Mouse (Mus musculus) layer of hippocampus, postnatal 25 days (tissue): ENCODE data around the gene Mpo. TPM values are rescaled to one million over a fixed set of nuclear protein-coding genes. Genes with fewer than 3 reads are reported as not detected.
A peak's percentile ranks its signal among the peaks of the same experiment; 100 is the strongest.

Experiments used
- DNase-seq, 2 experiments: peaks; one replicate each; pipeline ENCODE4 v3.0.0; 2022; ENCODE audit warnings: mixed read lengths in 2 of 2, low spot score in 1 of 2; ENCODE audit errors: extremely low spot score in 1 of 2
- total RNA-seq, 2 experiments: library from RNA; stranded (reverse); gene quantifications; 2 replicates each; pipeline ENCODE4 v1.2.3; 2021

Mpo gene
- total RNA-seq, 2 experiments from 2014 or later = 0.14 to 0.17 TPM

DNA sequence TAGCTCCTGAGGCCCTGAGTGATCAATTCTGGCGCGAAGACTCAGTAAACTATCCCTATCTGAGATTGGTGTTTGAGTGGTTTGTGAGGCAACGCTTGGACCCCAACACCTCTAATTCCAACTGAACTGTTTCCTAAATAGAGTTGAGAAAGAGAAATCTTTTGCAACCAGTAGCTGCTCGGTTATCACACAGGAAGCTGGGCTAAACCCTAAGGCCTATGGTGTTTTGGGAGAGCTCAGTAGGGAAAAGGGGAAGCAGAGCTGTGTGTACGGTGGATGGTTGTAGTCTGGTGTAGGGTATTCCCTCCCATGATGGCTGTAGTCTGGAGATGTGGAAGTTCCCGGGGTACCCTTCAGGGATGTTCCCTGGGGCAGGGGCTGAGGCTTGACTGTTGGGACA lies 3.3 kb upstream of the Mpo start:
- DNase-seq = no peak

DNA sequence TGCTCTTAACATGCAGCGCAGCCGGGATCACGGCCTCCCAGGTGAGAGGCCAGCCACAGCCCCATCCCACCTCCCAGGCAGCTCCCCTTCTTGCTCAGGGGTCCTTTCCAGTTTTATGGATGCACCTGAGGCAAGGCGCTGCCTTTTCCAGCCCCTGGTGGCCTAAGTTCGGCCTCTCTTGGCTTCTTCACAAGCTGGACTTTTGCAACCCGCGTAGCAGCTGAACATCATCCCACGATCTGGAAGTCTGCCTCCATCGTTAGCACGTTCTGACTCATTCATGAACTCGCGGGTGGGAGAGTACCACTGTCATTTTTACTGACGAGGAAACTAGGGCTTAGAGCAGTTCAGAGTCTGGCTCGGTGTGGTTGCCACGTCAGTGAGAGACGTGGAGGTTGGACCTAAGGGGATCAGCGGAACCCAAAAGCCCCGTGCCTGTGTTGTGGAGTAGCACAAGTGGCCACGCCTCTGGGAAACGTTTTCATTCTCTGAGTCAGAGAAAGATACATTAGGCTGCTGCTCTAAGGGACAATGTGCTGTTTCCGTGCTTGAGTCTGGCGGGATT lies 8.4 kb downstream of the Mpo start:
- DNase-seq = no peak

DNA sequence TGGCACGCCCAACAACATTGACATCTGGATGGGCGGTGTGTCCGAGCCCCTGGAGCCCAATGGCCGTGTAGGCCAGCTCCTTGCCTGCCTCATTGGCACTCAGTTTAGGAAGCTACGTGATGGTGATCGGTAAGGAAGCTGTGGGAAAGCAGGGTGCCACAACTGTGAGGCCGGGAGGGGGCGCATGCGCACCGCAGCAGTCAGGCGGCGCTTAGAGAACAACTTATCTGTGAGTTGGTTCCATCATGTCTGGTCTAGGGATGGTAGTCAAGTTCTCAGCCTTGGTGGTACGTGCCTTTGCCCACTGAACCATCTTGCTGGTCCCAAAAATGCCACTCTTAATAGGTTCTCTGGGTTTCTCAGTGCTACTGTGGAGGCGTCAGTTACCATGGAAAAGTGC lies 9.2 kb downstream of the Mpo start:
- DNase-seq = peak in 1 of 2 experiments; percentile 35

DNA sequence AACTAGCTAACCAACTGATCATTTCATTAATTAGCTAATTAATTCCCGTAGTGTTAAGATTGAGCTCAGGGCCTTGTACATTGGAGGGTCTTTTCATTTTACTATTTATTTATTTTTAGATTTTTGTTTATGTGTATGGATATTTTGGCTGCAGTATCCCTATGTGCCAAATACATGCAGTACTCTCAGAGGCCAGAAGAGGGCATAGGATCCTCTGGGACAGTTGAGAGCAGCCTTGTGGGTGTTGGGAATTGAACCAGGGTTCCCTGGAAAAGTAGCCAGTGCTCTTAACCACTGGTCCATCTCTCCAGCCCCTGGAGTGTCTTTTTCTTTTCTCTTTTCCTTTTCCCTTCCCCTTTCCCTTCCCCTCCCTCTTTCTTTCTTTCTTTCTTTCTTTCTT lies 12.1 kb downstream of the Mpo start:
- DNase-seq = peak in 1 of 2 experiments; percentile 25

DNA sequence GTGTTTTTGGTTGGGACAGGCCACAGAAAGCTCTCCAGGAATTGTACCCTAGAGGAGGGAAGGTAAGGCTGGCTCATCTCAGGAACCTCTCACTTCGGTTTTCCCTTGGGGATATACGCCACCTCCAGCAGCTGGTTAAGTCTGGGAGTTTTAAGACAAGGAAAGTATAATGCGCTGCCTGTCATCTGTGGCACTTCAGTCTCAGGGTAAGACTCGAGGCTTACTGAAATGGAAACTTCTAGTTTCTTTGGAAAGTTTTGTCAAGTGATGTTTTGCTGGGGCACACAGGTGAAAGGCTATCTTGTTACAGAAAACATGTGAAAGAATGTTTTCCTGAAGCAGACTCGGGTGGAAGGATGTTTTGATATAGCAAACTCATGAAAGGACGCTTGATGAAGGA lies 14.1 kb downstream of the Mpo start:
- DNase-seq = no peak

DNA sequence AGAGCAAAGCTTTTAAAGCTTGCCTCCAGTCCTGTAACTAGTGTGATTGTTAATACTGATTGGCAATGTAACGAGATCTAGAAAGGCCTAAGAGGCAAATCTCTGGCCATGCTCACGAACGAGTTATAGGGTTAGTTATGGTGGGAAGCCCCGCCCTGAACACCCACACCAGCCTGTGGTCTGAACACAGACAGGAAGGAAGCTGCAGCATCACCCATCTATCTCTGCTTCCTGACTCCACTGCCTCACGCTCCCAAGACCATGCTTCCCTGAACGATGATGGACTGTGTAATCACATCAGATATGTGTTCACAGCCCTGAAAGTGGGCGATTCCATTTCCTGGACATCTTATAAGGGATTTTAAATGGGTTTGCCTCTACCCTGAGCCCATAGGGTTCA lies 14.9 kb downstream of the Mpo start:
- DNase-seq = no peak

DNA sequence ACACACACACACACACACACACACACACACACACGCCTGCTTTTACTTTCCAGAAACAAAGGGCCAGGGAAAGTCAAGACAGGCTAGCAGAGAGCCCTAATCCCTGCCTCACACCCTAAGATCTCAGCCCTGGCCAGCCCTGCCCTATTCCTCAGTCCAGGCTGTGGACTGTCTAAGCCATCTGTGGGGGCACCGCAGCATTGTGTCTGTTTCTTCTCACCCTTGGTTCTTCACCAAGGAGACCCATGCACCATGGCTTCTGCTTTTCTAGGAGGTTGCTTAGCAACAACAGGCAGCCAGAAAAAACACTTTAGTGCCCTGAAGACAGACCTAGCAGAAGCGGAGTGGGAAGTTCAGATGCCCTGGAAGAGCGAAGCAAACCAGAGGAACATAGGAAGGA lies 18.0 kb downstream of the Mpo start:
- DNase-seq = no peak

DNA sequence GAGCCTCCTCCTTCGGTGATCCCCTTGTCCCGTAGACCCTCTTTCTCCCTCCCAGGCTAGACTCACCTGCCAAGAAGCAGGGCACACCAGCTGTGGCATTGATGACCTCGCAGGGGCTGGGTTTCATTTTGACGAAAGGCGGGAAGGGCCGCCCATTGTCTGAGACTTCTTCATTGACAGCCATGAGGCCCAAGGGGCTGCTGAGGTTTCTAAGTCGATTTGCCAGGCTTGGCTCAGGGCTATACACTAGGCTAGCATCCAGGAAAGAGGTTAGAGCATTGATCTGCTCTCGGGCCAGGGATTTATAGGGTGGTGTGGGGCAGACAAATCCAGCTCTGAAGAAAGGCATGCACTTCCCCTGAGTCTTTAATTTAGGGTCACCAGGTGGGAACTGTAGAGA lies 21.4 kb downstream of the Mpo start:
- no peak for DNase-seq

DNA sequence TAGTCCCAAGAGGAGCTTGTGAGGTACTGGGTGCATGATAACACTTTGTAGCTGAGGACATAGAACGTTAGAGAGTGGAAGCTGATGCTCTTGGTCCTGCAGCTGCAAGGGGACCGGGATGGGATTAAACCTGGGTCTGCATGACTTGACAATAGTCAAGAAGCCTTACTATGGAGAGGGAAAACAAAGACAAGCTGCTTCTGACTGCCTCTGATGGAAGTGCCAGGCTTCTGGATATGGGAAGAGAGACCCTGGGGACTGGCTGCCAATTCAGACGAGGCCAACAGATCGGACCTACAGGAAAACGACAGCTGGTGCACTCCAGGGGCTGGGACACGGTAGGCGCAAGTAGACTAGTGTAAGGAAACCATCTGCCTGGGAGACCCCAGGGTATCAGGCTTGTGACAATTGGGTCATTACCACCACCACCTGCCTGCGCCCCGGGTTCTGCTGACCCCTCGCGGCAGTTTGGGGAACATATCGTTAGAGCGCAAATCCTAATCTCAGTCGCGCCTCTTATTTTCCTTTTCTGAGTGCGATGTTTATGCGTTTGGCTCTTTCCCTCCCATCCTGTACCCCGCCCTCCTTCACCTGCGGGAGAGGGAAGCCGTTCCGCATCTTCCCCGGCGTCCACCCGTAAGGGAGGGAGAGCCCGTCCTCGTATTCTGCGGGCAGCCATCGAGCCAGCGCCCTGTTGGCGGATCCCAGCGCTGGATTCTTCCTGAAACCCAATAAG lies 23.5 kb downstream of the Mpo start:
- DNase-seq = peak; percentile 41 to 60

DNA sequence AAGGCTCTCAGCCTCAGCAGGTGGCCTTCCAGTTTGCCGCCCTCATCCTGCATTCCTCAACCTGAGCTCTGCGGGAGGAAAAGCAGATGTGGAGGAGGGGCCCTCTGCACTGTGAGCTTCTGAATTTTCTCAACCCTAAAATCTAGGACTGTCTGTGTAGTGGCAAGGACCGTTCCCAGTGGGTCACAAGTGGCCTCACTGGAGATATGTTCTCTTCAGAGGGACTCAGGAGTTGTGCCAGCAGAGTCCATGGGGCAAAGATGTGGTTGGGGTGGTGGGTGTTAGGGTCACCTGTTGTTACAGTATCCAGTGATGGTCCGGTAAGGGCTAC lies 24.0 kb downstream of the Mpo start:
- DNase-seq = no peak

DNA sequence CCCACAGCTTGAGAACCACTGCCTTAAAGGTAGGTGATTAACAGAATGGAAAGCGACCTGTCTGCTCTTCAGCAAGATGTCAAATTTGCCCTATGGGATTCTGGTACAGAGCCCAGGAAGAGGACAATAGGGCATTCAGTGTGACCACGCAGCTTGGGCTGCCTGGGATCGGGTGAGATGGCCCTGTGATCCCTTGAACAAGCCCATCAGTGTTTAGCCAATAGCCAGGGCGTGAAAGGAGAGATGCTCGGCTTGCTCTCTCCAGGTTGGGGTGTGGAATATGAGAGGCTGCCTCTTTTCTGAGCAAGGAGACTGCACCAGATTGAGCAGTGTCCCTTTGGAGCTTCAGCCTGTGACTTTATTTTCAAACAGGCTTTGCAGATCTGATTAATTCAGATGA lies 28.1 kb downstream of the Mpo start:
- no peak for DNase-seq

DNA sequence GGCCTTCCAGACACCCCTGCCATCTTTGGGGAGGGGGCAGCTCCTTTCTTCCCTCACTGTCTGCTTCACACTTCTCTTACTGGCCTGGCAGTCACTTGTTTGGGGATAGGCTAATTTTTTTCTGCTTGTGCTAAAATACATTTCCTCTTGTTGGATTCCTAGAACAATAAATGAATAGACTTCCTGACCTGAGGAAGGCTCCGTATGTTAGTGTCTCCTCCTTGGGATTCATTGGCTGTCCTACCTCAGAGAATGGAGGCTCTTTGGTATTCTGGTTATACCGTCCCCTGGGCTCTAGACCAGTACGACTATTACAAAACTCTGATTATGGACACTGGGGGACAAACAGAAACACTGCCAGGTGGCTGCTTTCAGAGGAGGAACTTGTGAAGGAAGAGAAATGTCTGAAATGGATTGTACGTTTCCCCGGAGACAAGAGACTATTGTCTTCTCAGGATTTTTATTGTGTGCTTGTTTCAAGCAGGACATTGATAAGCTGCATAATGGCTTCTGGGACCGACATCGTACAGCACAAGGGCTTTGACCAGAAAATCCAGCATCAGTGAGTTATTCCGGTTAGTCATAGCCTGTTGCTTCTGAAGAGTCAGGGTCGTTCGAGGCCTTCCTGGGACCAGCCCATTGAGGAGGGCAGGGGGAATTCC lies 35.0 kb downstream of the Mpo start, which contains the start of gene Lpo:
Gene Lpo, minus strand, starts transcription at position 51 of the 662 bp plus-strand sequence.
- no peak for DNase-seq

DNA sequence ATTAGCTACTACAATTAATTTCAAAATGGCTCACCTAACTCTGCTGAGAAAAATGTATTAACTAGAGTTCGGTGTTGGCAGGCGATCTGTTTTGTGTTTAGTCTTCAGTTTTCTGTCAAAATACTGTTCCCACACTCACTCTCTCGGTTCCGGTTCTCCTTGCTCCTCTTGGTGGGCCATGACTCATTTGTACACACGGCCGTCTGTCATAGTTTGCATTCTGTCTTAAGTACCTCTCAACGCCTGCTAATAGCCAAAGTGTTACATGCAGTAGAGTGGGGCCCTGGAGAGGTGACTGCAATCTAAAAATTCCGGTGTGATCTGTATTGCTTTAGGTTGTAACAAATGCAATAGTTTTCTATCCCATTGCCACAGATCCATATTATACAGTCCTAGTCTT lies 47.3 kb downstream of the Mpo start:
- DNase-seq = no peak

DNA sequence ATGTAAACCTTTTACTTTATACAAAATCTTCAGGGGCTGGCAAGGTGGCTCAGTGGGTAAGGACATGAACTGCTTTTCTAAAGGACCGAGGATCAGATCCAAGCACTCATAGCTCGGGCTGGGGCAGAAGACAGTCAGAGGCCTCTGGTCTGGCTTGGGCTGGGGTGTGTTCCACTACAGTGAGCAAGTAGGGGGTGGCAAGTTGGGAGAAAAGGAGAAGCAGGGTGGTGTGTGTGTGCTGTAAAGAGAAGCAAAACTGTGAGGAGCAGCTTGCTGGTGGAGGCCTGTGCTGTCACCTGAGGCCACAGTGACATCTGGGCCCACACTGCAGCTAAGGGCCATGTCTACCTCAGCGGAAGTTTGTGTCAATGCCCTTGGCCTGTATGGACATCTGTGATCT lies 48.1 kb downstream of the Mpo start:
- no peak for DNase-seq

DNA sequence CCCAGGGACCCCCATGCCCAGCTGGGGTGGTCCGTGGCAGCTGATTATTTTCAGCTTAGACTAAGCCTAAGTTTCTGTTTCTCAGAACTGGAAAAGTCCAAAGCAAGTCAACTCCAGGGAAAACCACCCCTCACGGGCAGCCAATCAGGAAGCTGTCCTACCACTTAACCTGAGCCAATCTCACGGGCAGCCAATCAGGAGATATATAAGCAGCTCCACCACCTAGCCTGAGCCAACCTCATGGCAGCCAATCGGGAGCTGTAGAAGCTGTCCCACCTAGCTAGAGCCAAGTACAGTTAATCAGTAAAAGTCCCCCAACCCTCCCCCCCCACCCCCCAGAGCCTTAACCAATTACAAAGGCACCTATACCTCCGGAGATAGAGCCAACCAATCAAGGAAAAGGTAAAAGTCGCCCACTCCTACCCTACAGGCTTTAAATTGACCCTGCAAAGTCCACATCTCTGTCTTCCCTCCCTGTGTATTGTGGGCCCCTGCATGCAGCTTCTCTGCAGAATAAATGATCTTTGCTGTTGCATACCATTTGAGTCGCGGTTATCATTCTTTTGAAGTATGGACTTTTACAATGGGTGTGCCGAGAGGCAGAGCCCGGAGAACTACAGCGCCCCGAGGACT lies 53.7 kb downstream of the Mpo start:
- DNase-seq = no peak

DNA sequence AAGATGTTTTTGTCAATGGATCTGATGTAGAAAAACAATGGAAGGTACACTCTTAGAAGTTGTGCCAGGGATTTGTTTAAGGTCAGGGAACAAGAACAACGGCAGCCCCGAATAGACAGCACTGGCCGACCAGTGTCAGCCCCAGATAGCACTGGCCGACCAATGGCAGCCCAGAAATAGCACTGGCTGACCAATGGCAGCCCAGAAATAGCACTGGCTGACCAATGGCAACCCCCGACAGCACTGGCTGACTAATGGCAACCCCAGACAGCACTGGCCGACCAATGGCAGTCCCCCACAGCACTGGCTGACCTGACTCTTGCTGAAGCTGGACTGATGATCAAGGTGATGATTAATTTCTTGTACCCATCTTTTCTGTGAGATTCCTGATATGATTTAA lies 54.5 kb downstream of the Mpo start:
- no peak for DNase-seq

DNA sequence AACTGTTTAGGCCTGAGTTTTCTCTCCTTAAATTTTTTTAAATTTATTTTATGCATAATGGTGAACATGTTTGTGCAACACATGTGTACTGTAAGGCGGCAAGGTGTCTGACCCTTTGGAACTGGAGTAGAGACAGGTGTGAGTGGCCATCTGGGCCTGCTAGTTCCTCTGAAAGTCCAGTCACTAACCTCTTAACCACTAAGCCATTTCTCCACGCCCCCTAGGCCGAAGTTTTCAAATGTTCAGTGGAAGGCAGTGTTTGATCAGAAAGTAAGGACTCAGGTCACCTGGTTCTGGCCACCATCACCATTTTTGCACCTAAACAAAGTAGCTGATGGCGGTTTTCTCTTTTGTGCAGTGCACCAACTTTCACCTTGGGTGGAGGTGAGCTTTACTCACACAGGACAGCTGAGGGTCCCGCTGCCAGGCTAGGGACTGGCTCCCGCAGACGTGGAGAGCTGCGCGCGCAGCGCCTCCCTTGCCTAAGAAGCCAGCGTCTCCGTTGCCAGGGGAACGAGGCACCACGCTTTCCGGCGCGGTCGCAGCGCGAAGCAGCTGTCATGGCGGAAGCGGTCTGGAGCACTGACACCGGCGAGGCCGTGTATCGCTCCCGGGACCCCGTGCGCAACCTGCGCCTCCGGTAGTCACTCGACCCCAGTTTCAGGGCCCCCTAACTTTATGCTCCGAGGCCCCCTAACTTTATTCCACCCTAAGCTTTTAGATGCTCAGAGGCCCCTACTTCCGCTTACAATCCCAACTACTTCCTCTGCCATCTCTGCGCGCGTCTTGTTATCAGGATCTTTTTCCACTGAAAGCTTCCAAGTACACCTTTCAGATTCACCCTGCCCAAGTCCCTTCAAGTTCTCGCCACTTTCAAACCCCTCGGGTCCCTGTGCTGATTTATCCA lies 59.6 kb downstream of the Mpo start, which contains the start of gene Mks1:
Gene Mks1, plus strand, starts transcription at position 526 of the 907 bp plus-strand sequence.
- DNase-seq = peak; percentile 82 to 89

DNA sequence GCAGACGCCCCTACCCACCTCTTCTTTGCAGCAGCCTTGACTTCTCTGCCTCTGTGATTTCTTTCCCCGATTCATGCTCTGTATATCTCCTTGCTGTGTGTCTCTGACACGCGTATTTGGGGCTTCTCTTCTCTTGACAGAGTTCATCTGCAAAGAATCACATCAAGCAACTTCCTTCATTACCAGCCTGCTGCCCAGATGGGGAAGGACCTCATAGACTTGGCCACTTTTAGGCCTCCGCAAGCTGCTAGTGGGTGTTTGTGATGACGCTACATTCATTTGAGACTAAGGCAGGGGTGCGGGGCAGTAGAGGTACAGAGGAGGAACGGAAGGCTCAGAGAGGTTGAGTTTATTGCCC lies 60.2 kb downstream of the Mpo start:
- DNase-seq = peak; percentile 18 to 19
